In the genomic region with DNA sequence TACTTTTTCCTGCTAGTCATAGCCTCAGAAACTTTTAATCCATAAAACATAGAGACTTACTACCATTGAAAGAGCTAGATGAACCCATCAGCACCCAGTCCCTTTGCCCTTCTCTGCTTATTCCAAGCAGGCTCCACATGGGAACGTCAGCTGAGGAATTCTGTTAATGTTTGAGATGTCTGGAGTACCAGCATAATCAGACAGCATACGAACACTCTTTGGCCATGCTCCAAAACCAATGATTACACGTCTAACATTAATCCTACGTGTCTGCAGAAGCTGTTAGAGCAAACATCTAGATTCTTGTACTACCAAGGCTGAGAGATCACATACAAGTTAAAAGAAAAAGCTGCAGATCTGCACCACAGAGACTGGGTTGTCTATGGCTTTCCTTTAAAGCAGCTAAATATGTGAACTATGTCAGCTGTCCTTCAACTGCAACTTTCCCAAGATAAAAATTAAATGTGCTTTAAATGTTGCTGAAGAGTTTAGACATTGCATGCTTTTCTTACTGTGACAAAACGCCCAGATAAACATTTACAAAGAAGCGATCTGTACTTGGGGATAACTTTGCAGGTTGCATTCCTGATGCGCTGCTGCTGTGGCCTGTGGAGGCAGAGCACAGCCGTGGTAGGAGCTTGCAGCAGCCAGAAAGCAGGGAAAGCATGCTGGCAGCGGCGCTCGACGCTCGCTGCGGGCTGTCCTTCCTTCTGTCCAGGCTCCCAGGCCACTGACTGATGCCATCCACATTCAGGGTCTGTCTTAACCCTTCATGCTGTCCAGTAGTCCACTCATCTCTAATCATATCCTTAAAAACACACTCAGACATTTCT, we compare ENCODE assay signal across 9 mouse cellular contexts. TPM values are rescaled to one million over a fixed set of nuclear protein-coding genes. Genes with fewer than 3 reads are reported as not detected.
A peak's percentile ranks its signal among the peaks of the same experiment; 100 is the strongest.
DNase-seq lines count a peak whose midpoint lies in the region; ATAC-seq and TF ChIP-seq lines count a peak whose summit lies in the region.
"Had no signal": no experiment of that assay in that cellular context is flagged by ENCODE, and none has a peak within 500 bp of the region (broad histone marks: within the 10 kb centered on the region; RNA-seq: fewer than 3 reads in every experiment).

No protein-coding gene starts in this region.

- TF ChIP-seq CTCF in lung, embryonic 14.5 days (IDR thresholded peaks at IDR 0.05; ENCODE audit: low read depth), result no peak

- H3K4me1 ChIP-seq in heart, embryonic 16.5 days (ENCODE audit: control insufficient read depth, insufficient read depth, low read length), result peaks cover 44% of the 10 kb centered on the region
- peaks cover 11% of the 10 kb centered on the region for H3K4me1 ChIP-seq in lung, embryonic 14.5 days (ENCODE audit: insufficient read depth)

- peak overlapping the region; percentile 55 for H3K9ac ChIP-seq in heart, embryonic 16.5 days (ENCODE audit: low read length)
- no peak overlapping the region for H3K9ac ChIP-seq in lung, embryonic 14.5 days

- DNase-seq in heart, adult 11 months, result peak; percentile 89
- DNase-seq in heart, postnatal 36 days, result no peak
- peak; percentile 66 for DNase-seq in Muller cell, postnatal 12 days (ENCODE audit: inconsistent ontology term)
- peak; percentile 87 for DNase-seq in lung, embryonic 14.5 days
- no peak for DNase-seq in thymus, postnatal 0 days (ENCODE audit: low spot score)
- DNase-seq: B cell, adult 2 months had no signal

- intact Hi-C loops in heart, postnatal 36 days (cut with DNase I), result loop anchor here (10.0 kb wide), 1 partner anchor 552 kb away; no protein-coding TSS in a partner anchor

- no peaks in the 10 kb centered on the region for H3K36me3 ChIP-seq in heart, embryonic 16.5 days (ENCODE audit: control insufficient read depth, insufficient read depth)
- H3K36me3 ChIP-seq in lung, embryonic 14.5 days (ENCODE audit: insufficient read depth), result no peaks in the 10 kb centered on the region

- ATAC-seq in heart, embryonic 16.5 days (replicated peaks; ENCODE audit: extremely low read depth, insufficient read depth, low FRiP score), result peak; percentile 59
- peak; percentile 40; the same call in 1 of the 2 replicates for ATAC-seq in lung, embryonic 14.5 days (ENCODE audit: insufficient read depth)
- ATAC-seq in megakaryocyte progenitor cell, adult 5-6 weeks (replicated peaks; ENCODE audit: poor library complexity), result no peak
- ATAC-seq in frontal cortex, adult (ENCODE audit: low TSS enrichment), result no peak

- no peaks in the 10 kb centered on the region for H3K9me3 ChIP-seq in heart, embryonic 16.5 days (replicated peaks; ENCODE audit: control insufficient read depth, low read length)
- no peaks in the 10 kb centered on the region for H3K9me3 ChIP-seq in lung, embryonic 14.5 days (ENCODE audit: low read depth, low read length)

- H3K27ac ChIP-seq in heart, embryonic 16.5 days (ENCODE audit: low read length), result peak overlapping the region; percentile 94
- H3K27ac ChIP-seq in lung, embryonic 14.5 days (ENCODE audit: low read depth), result peak overlapping the region; percentile 69

- H3K4me3 ChIP-seq in heart, embryonic 16.5 days (ENCODE audit: low read length), result no peak overlapping the region
- no peak overlapping the region for H3K4me3 ChIP-seq in lung, embryonic 14.5 days (ENCODE audit: low read depth, low read length)

- WGBS in heart, embryonic 16.5 days, result 29% methylated on average over 14 of the region's 14 CpGs
- WGBS in lung, embryonic 14.5 days, result 32% methylated on average over 14 of the region's 14 CpGs

- no peaks in the 10 kb centered on the region for H3K27me3 ChIP-seq in heart, embryonic 16.5 days (ENCODE audit: control insufficient read depth, insufficient read depth, low read length)
- no peaks in the 10 kb centered on the region for H3K27me3 ChIP-seq in lung, embryonic 14.5 days (ENCODE audit: insufficient read depth, low read length)

- H3K4me2 ChIP-seq in heart, embryonic 16.5 days (ENCODE audit: low read depth, low read length), result peak overlapping the region; percentile 33; the same call in 1 of the 2 replicates
- no peak overlapping the region for H3K4me2 ChIP-seq in lung, embryonic 14.5 days

RNA-seq across cellular contexts. Expression of a gene that starts 49.9 kb away (rescaled TPM):
- total RNA-seq in heart, postnatal 36 days (2021), result 10 to 100 TPM; 48.9 to 51.9 TPM
- 7.3 TPM in 2 replicates for polyA plus RNA-seq in heart, embryonic 16.5 days (2015; fragmentation: Nextera tagmentation; extraction: Ambion mirVana)
- polyA plus RNA-seq in lung, embryonic 14.5 days (2014; fragmentation: Nextera tagmentation; extraction: Ambion mirVana), result 11.7 and 11.8 TPM in 2 replicates
- polyA plus RNA-seq in thymus, postnatal 0 days (2015; fragmentation: Nextera tagmentation; extraction: Ambion mirVana), result 2.0 and 2.1 TPM in 2 replicates
- 8.3 and 11.5 TPM in 2 replicates for total RNA-seq in megakaryocyte progenitor cell, adult 5-6 weeks (2015)
- 11.9 and 14.8 TPM in 2 replicates for total RNA-seq in megakaryocyte progenitor cell, adult 5-6 weeks (2017)

Comparison
In these comparisons a context has a peak if more than half of its experiments do, and no peak if none do; other contexts are left out.
1. DNase-seq: peak in heart, adult 11 months (single experiment), Muller cell, postnatal 12 days (single experiment) and lung, embryonic 14.5 days (single experiment); none in heart, postnatal 36 days (0 of 2) and thymus, postnatal 0 days (single experiment).
2. ATAC-seq: peak in heart, embryonic 16.5 days (single experiment) and lung, embryonic 14.5 days (single experiment); none in megakaryocyte progenitor cell, adult 5-6 weeks (single experiment) and frontal cortex, adult (single experiment).